In genomic region chr9:110413785-110414184, GRCm38 (mm10) we compare ENCODE assay signal across 10 mouse cellular contexts. TPM values are rescaled to one million over a fixed set of nuclear protein-coding genes. Genes with fewer than 3 reads are reported as not detected.
DNase-seq lines count a peak whose midpoint lies in the region; ATAC-seq and TF ChIP-seq lines count a peak whose summit lies in the region.
"Had no signal": no experiment of that assay in that cellular context is flagged by ENCODE, and none has a peak within 500 bp of the region (broad histone marks: within the 10 kb centered on the region; RNA-seq: fewer than 3 reads in every experiment).

No protein-coding gene starts in this region.

- H3K27ac ChIP-seq in kidney, adult 2 months (ENCODE audit: insufficient read depth, low read depth, low read length): no peak overlapping the region
- no peak overlapping the region for H3K27ac ChIP-seq in kidney, embryonic 14.5 days (ENCODE audit: low read depth, low read length)
- H3K27ac ChIP-seq: heart, embryonic 15.5 days; neural tube, embryonic 12.5 days had no signal

- H3K9ac ChIP-seq in kidney, embryonic 14.5 days (ENCODE audit: low read depth, low read length): no peak overlapping the region
- H3K9ac ChIP-seq: heart, embryonic 15.5 days; neural tube, embryonic 12.5 days had no signal

- peak; percentile 45 for DNase-seq in adrenal gland, postnatal 25 days
- no peak for DNase-seq in adrenal gland, postnatal 4 days (ENCODE audit: low spot score in 2 of 2)
- peak; percentile 69 for DNase-seq in kidney, adult 2 months
- DNase-seq in MN1 (ENCODE audit: low spot score): peak; percentile 65
- peak; percentile 67 for DNase-seq in kidney, postnatal 14 days
- DNase-seq in splenic B cell, adult 2 months (ENCODE audit: low read depth, low spot score): peak; percentile 51
- DNase-seq in gastrocnemius, postnatal 25 days: no peak

- no peak overlapping the region for H3K4me3 ChIP-seq in kidney, adult 2 months (ENCODE audit: insufficient read depth, low read depth, low read length)
- no peak overlapping the region for H3K4me3 ChIP-seq in kidney, embryonic 14.5 days (ENCODE audit: low read length)
- H3K4me3 ChIP-seq: heart, embryonic 15.5 days; neural tube, embryonic 12.5 days had no signal

- TF ChIP-seq CTCF in kidney, adult 2 months (conservative IDR thresholded peaks at IDR 0.05; ENCODE audit: insufficient read depth, insufficient read length, low read depth, low read length): peak; percentile 58

- H3K4me2 ChIP-seq in kidney, embryonic 14.5 days (replicated peaks; ENCODE audit: low read depth, low read length): no peak overlapping the region
- H3K4me2 ChIP-seq: heart, embryonic 15.5 days; neural tube, embryonic 12.5 days had no signal

- no peak for ATAC-seq in kidney, embryonic 14.5 days (ENCODE audit: low FRiP score, low TSS enrichment)

- H3K36me3 ChIP-seq in kidney, adult 2 months (ENCODE audit: control insufficient read depth, insufficient read depth, low read length): no peaks in the 10 kb centered on the region
- H3K36me3 ChIP-seq in kidney, embryonic 14.5 days (ENCODE audit: control insufficient read depth, insufficient read depth, low read length): no peaks in the 10 kb centered on the region
- no peaks in the 10 kb centered on the region for H3K36me3 ChIP-seq in splenic B cell, adult 2 months (ENCODE audit: control insufficient read depth, insufficient read depth, low read length, poor library complexity, severe bottlenecking)
- H3K36me3 ChIP-seq: heart, embryonic 15.5 days; neural tube, embryonic 12.5 days had no signal

- TF ChIP-seq POLR2A in kidney, adult 2 months (IDR thresholded peaks at IDR 0.05; ENCODE audit: low read depth, low read length): no peak

- no peaks in the 10 kb centered on the region for H3K27me3 ChIP-seq in kidney, adult 2 months (replicated peaks; ENCODE audit: control insufficient read depth, insufficient read depth, low read length)
- H3K27me3 ChIP-seq in kidney, embryonic 14.5 days (ENCODE audit: control insufficient read depth, insufficient read depth, low read length): no peaks in the 10 kb centered on the region
- no peaks in the 10 kb centered on the region for H3K27me3 ChIP-seq in splenic B cell, adult 2 months (ENCODE audit: control insufficient read depth, insufficient read depth, low read length, poor library complexity, severe bottlenecking)
- H3K27me3 ChIP-seq: heart, embryonic 15.5 days; neural tube, embryonic 12.5 days had no signal

- WGBS in kidney, adult 2 months: 38% methylated on average over 9 of the region's 9 CpGs
- 52% methylated on average over 9 of the region's 9 CpGs for WGBS in kidney, embryonic 14.5 days

- H3K9me3 ChIP-seq in kidney, embryonic 14.5 days (ENCODE audit: control insufficient read depth, low read length): no peaks in the 10 kb centered on the region
- H3K9me3 ChIP-seq: heart, embryonic 15.5 days; neural tube, embryonic 12.5 days had no signal

- no peaks in the 10 kb centered on the region for H3K4me1 ChIP-seq in kidney, adult 2 months (ENCODE audit: control insufficient read depth, insufficient read depth, low read length)
- H3K4me1 ChIP-seq in kidney, embryonic 14.5 days (ENCODE audit: control insufficient read depth, insufficient read depth, low read length): peaks cover 1% of the 10 kb centered on the region; the same call in 1 of the 2 replicates
- H3K4me1 ChIP-seq: heart, embryonic 15.5 days; neural tube, embryonic 12.5 days had no signal

RNA-seq across cellular contexts. Expression of gene Ngp, which starts 5.8 kb away (rescaled TPM):
- not detected in 2 replicates for total RNA-seq in adrenal gland, postnatal 25 days (2021)
- 10 to 100 TPM; 24.9 to 79.3 TPM for total RNA-seq in adrenal gland, postnatal 4 days (2021)
- polyA plus RNA-seq in kidney, adult 2 months (2012; rRNA removed): 0.17 TPM in 1 of 2 replicates, not detected in the other
- not detected in 2 replicates for polyA plus RNA-seq in kidney, embryonic 14.5 days (2014; fragmentation: Nextera tagmentation; extraction: Ambion mirVana)
- not detected for total RNA-seq in gastrocnemius, postnatal 25 days (2021)

RNA-seq across cellular contexts. Expression of gene Ptpn23, which starts 5.8 kb away (rescaled TPM):
- 72.2 and 89.7 TPM in 2 replicates for total RNA-seq in adrenal gland, postnatal 25 days (2021)
- total RNA-seq in adrenal gland, postnatal 4 days (2021): 10 to 100 TPM; 55.4 to 64.8 TPM
- polyA plus RNA-seq in kidney, adult 2 months (2012; rRNA removed): 26.6 and 29.2 TPM in 2 replicates
- polyA plus RNA-seq in kidney, embryonic 14.5 days (2014; fragmentation: Nextera tagmentation; extraction: Ambion mirVana): 16.1 and 18.6 TPM in 2 replicates
- total RNA-seq in gastrocnemius, postnatal 25 days (2021): 1 to 10 TPM; 6.9 to 8.1 TPM

Comparison
In these comparisons a context has a peak if more than half of its experiments do, and no peak if none do; other contexts are left out.
1. DNase-seq: peak in adrenal gland, postnatal 25 days (single experiment), kidney, adult 2 months (single experiment), MN1 (single experiment), kidney, postnatal 14 days (single experiment) and splenic B cell, adult 2 months (single experiment); none in adrenal gland, postnatal 4 days (0 of 2) and gastrocnemius, postnatal 25 days (single experiment).
2. RNA of gene Ngp, which starts 5.8 kb away (total RNA-seq): 24.9 to 79.3 TPM in adrenal gland, postnatal 4 days; not detected in adrenal gland, postnatal 25 days and not detected in gastrocnemius, postnatal 25 days; every median in the first group is over 10 times any median in the second.